Mouse (Mus musculus) neural tube, embryonic 14.5 days (tissue): ENCODE measurements around the gene Nt5c3b. TPM values are rescaled to one million over a fixed set of nuclear protein-coding genes. Genes with fewer than 3 reads are reported as not detected.
A peak's percentile ranks its signal among the peaks of the same experiment; 100 is the strongest.

Experiments
- ATAC-seq: fragments of 200-750 bp; cut with Nextera tagmentation; 2 replicates; pipeline ENCODE4 v1.8.0; 2017; ENCODE audit warnings: low read depth, mild to moderate bottlenecking, moderate TSS enrichment, moderate library complexity
- H3K27ac ChIP-seq: fragments of 300-500 bp; sonication (generic); 2 replicates; pipeline ENCODE4 v1.5.1; 2014; ENCODE audit warnings: low read depth, mild to moderate bottlenecking, control low read depth, low read length, moderate library complexity, mixed read lengths
- H3K27me3 ChIP-seq: fragments of 300-500 bp; sonication (generic); 2 replicates; pipeline ENCODE4 v1.6.1; 2014; ENCODE audit warnings: low read length; ENCODE audit not compliant: control insufficient read depth, insufficient read depth
- H3K36me3 ChIP-seq: fragments of 300-500 bp; sonication (generic); 2 replicates; pipeline ENCODE4 v1.6.1; 2014; ENCODE audit warnings: low read length, mixed read lengths; ENCODE audit not compliant: control insufficient read depth, insufficient read depth
- H3K4me1 ChIP-seq: fragments of 300-500 bp; sonication (generic); 2 replicates; pipeline ENCODE4 v1.6.1; 2014; ENCODE audit warnings: low read length; ENCODE audit not compliant: control insufficient read depth, insufficient read depth
- H3K4me2 ChIP-seq: fragments of 300-500 bp; sonication (generic); 2 replicates; pipeline ENCODE4 v1.6.1; 2014; ENCODE audit warnings: mild to moderate bottlenecking, low read depth, low read length, control low read depth
- H3K4me3 ChIP-seq: fragments of 300-500 bp; sonication (generic); 2 replicates; pipeline ENCODE4 v1.5.1; 2014; ENCODE audit warnings: low read depth, low read length, control low read depth, mixed read lengths
- H3K9ac ChIP-seq: fragments of 300-500 bp; sonication (generic); replicated peaks from 2 replicates; pipeline ENCODE4 v1.6.1; 2014; ENCODE audit warnings: low read depth, mild to moderate bottlenecking, control low read depth, low read length, mixed read lengths
- H3K9me3 ChIP-seq: fragments of 300-500 bp; sonication (generic); 2 replicates; pipeline ENCODE4 v1.6.1; 2016; ENCODE audit warnings: low read length; ENCODE audit not compliant: control insufficient read depth
- WGBS: fragments of 180-500 bp; shearing (Covaris S2); extraction: QIAGEN DNeasy Blood & Tissue Kit; methylation state at CpG from one replicate; pipeline ENCODE4 v1.1.7; 2014; 5-methylcytosine and 5-hydroxymethylcytosine counted together
- polyA plus RNA-seq: library from polyadenylated mRNA; unstranded; fragments of >200 nt; fragmentation: Nextera tagmentation; extraction: Ambion mirVana; gene quantifications from 2 replicates; pipeline ENCODE4 v1.2.1, GENCODE M21; 2014

The Nt5c3b gene
- polyA plus RNA-seq, 1 experiment from 2014 or later = 107 TPM

DNA sequence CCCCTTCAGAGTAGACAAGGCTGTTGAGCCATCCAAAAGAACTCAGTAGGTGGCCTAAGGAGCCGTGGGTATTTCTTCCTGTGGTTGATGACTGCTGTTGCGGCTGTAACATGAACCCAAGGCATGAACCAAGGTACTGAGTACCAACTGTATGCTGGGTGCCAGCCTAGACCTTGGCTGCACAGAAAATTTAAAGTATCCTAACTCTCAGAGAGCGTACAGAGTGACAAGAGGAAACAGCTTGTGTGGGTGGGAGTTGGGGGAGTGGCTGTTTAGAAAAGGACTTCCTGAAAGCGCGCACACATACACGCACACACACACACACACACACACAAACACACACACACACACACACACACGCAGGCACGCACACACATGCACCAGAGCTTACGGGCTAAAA is 42.3 kb downstream of the Nt5c3b start:
- H3K27ac ChIP-seq = no peak overlapping the region
- 83% methylated on average over 9 of the region's 9 CpGs for WGBS
- no peak overlapping the region for H3K4me2 ChIP-seq
- no peak overlapping the region for H3K9ac ChIP-seq
- no peaks in the 10 kb centered on the region for H3K27me3 ChIP-seq
- peaks cover 5% of the 10 kb centered on the region; the same call in 1 of the 2 replicates for H3K4me1 ChIP-seq
- H3K4me3 ChIP-seq = no peak overlapping the region
- H3K9me3 ChIP-seq = no peaks in the 10 kb centered on the region
- no peaks in the 10 kb centered on the region for H3K36me3 ChIP-seq
- no peak for ATAC-seq

DNA sequence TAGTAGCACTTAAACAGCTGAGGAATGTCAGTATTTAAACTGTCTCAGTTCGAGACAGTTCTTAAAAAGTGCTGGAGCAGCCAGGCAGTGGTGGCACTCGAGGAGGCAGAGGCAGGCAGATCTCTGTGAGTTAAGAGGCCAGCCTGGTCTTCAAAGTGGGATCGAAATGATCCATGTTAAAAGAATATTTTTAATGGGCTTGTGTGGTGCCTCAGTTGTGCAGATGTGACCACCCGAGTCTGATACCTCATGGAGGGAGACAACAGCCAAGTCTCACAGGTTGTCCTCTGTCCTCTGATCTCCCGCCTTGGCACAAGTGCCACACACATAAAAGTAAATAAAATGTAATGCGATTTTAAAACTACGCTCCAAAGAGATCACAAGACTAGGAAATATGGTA is 43.1 kb downstream of the Nt5c3b start:
- Histone ChIP-seq H3K27me3 (no peaks in the 10 kb centered on the region), H3K4me1 (peaks cover 5% of the 10 kb centered on the region; the same call in 1 of the 2 replicates), H3K4me2 (no peak overlapping the region), H3K9me3 (no peaks in the 10 kb centered on the region), H3K9ac (no peak overlapping the region), H3K36me3 (no peaks in the 10 kb centered on the region), H3K27ac (no peak overlapping the region), H3K4me3 (no peak overlapping the region)
- WGBS = 97% methylated on average over 7 of the region's 7 CpGs
- ATAC-seq = no peak

DNA sequence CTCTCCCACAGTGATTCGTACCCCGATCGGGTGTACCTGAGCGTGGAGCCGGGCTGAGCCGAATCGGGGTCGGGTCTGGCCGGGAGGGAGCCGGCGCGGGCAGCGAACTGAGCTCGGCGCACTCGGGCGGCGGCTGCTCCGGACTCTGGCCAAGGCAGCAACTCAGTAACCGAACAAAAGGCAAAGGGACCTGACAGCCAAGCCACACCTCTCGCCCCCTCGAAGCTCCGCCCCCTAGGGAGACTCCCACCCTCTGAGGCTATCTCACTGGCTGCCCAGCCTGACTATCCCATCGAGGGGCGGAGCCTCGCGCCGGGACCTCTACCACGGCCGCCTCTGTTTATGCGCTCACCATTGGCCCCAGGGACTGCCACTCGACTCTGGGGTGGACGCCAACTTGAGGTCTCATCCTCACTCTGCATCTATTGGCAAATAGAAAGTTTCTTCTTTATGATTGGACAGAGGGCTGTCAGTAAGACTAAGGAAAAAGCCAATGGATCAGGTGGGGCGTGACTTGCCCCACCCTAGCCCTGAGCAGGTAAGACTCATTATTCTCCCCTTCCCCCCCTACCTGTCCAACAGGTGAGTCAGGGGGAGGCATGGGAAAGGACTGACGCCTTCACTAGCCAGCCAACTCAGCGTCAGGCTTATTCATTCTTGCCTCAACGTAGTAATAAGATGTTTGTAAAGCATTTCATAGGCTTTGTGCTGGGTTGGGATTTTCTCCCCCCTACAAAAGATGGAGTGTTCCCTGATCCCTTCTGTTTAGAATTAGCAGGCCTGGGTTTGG is 43.8 kb downstream of the Nt5c3b start, which contains the start of gene Jup:
Gene Jup (minus strand): TSS at position 164 of the 790 bp plus-strand sequence.
- Histone ChIP-seq H3K27ac (peak within 1 kb of the TSS; percentile 70), H3K27me3 (no peaks in the 10 kb centered on the region), H3K4me2 (peak within 1 kb of the TSS; percentile 43), H3K36me3 (no peaks in the 10 kb centered on the region), H3K9me3 (no peaks in the 10 kb centered on the region), H3K4me1 (peaks cover 5% of the 10 kb centered on the region; the same call in 1 of the 2 replicates), H3K9ac (peak within 1 kb of the TSS; percentile 76), H3K4me3 (peak within 1 kb of the TSS; percentile 70)
- 1% methylated on average over 37 of the region's 37 CpGs for WGBS
- ATAC-seq = peak; percentile 99

DNA sequence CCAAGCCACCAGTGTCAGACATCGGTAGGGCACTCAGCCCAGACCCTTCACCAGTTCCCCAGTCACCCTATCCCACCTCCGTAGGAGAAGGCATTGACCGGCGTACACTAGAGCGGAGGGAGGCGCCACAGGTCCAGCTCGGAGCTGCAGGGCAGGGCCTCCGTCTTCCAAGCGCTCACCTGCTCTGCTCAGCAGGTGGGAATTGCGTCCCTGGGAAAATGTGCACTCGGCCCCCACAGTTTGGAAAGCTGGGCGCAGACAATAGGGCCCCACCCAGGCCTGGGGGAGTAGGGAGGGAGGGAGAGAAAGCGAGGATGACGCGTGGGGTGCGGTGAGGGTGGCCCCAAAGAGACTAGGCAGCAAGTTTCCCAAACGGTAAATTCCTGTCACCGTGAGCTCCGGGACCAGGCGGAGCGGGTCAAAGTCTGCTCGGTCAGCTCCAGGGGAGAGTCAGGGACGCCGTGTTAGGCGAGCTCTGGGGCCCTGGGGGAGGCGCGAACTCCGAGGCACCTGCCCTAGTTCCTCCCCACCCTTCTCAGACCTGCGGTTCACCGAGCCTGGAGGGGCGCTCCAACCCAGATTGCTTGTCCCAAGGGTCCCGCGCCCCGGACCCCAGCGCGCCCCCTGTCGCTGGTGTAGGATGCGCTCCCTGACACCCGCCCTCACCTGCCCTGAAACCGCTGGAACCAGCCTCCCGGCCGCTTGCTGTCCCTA is 44.6 kb downstream of the Nt5c3b start:
- WGBS = 4% methylated on average over 41 of the region's 42 CpGs
- H3K9ac ChIP-seq = peak overlapping the region; percentile 76
- no peaks in the 10 kb centered on the region for H3K27me3 ChIP-seq
- H3K4me3 ChIP-seq = peak overlapping the region; percentile 70
- peaks cover 5% of the 10 kb centered on the region; the same call in 1 of the 2 replicates for H3K4me1 ChIP-seq
- H3K36me3 ChIP-seq = no peaks in the 10 kb centered on the region
- H3K4me2 ChIP-seq = peak overlapping the region; percentile 43
- peak overlapping the region; percentile 70 for H3K27ac ChIP-seq
- ATAC-seq = peak; percentile 16
- no peaks in the 10 kb centered on the region for H3K9me3 ChIP-seq

DNA sequence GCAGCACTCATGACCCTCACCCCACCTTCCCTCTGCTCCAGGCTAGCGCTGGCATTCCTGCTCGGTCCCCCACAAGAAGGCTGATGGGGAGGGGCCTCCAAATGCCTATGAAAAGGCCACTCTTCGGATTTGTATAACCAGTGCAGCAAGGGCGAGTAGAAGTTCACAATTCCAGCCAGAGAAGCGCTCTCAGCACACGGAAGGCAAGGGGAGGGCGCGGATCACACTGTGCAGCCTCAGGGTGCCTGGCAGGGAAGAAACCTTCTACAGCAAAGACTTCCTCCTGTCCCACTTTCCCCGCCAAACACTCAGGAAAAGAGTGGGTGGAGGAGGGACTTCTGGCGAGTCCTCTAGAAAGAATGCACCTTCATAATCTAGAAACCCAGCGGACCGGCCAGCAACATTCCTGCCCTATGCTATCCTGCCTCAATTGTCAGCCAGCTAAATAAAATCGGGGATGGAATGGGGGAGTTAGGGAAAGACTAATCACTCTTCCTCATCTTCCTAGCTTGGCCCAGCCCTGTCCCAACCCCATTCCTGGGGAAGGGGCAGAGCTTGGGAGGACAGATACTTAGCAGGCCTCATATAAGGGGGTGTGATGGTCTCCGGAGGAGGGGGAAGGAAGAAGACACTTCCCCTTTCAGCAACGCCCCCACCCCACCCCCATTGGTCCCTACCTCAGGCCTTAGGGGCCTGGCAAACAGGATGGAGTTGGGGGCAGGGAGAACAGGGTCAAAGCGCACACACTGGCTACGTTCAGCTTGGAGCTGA is 45.6 kb downstream of the Nt5c3b start:
- Histone ChIP-seq H3K4me1 (peaks cover 5% of the 10 kb centered on the region; the same call in 1 of the 2 replicates), H3K27me3 (no peaks in the 10 kb centered on the region), H3K27ac (no peak overlapping the region), H3K9me3 (no peaks in the 10 kb centered on the region), H3K4me2 (peak overlapping the region; percentile 43), H3K4me3 (peak overlapping the region; percentile 70), H3K9ac (peak overlapping the region; percentile 76; the same call in 1 of the 2 replicates), H3K36me3 (no peaks in the 10 kb centered on the region)
- no peak for ATAC-seq
- WGBS = 35% methylated on average over 17 of the region's 17 CpGs

DNA sequence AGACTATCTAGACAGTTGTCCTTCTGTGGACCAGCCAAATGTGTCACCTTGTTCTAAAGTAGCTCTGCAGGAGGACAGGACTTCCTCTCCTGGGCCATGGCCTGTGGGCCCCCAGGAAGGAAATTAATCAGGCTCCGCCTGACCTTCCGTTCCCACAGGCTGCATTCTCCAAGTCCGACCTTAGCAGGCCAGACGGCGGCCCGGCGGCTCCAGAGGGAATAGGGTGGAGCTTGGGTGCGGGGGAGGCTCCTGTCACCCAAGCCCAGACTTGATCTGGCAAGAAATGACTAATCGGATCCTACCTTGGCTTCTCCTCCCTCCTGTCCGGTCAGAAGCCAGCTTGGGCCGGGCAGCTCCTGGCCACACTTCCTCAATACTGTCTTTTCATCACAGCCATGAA is 46.4 kb downstream of the Nt5c3b start:
- Histone ChIP-seq H3K9ac (no peak overlapping the region), H3K4me1 (peaks cover 6% of the 10 kb centered on the region; the same call in 1 of the 2 replicates), H3K27me3 (no peaks in the 10 kb centered on the region), H3K9me3 (no peaks in the 10 kb centered on the region), H3K36me3 (no peaks in the 10 kb centered on the region), H3K4me2 (peak overlapping the region; percentile 43), H3K27ac (no peak overlapping the region), H3K4me3 (peak overlapping the region; percentile 12; the same call in 1 of the 2 replicates)
- 39% methylated on average over 11 of the region's 11 CpGs for WGBS
- ATAC-seq = no peak

DNA sequence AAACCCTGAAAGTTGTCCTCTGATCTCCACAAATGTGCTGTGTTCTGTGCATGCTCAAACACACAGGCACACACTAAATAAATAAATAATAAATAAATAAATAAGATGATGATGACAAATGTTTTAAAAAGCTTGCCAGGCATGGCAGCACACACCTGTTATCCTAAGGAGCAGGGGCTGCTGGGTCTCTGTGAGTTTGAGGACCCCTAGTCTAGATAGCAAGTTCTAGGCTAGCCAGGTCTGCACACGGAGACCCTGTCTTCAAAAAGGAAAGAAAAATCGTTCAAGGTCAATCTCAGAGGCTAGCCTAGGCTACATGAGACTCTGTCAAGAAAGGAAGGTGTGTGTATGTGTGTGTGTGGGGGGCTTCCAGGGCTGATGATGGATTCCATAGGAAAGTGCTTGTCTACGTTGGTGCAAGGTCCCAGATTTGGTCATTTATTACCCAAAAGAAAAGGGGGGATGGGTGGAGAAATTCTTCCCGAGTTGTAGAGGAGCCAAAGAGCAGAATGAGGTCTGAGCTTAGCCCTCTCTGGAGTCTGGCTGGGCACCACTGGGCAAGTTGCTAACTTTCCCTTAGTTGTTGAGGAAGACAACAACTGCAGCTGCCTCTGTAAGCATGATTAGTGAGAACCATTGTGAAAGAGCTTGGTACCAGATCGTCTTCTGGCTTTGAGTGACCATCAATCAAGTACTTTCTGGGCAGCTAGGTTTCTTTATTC is 47.1 kb downstream of the Nt5c3b start:
- Histone ChIP-seq H3K9me3 (no peaks in the 10 kb centered on the region), H3K36me3 (no peaks in the 10 kb centered on the region), H3K4me3 (no peak overlapping the region), H3K27me3 (no peaks in the 10 kb centered on the region), H3K4me2 (no peak overlapping the region), H3K9ac (no peak overlapping the region), H3K27ac (no peak overlapping the region), H3K4me1 (peaks cover 12% of the 10 kb centered on the region)
- no peak for ATAC-seq
- WGBS = 63% methylated on average over 5 of the region's 5 CpGs

DNA sequence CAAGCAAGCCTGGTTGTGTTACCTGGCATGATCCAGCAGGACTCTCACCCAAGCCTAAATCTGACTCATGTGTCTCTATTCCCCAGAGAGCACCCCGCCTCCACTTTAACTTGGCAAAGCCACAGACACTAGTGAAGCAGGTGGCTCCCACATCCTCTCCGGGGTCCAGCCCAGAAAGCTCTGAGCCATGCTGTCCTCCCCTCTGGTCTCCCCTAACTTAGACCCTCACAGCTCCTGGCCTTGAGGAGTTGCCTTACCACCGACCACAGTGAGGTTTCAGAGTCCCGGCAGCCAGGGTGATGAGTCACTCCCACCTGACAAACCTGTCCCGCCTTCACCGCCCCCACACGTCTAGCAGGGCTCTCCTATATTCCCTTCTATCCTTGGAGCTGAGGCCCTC is 47.9 kb downstream of the Nt5c3b start:
- ATAC-seq = no peak
- no peak overlapping the region for H3K9ac ChIP-seq
- peaks cover 12% of the 10 kb centered on the region for H3K4me1 ChIP-seq
- WGBS = 89% methylated on average over 7 of the region's 7 CpGs
- H3K36me3 ChIP-seq = no peaks in the 10 kb centered on the region
- no peak overlapping the region for H3K4me3 ChIP-seq
- H3K4me2 ChIP-seq = no peak overlapping the region
- H3K27ac ChIP-seq = no peak overlapping the region
- no peaks in the 10 kb centered on the region for H3K9me3 ChIP-seq
- H3K27me3 ChIP-seq = no peaks in the 10 kb centered on the region
